Mouse (Mus musculus) lung, adult 2 months (tissue): ENCODE results near the gene Ksr2.

Experiments
- CTCF ChIP-seq: fragments of 200-500 bp; IDR thresholded peaks from 2 replicates; pipeline ENCODE4 v1.5.1; 2011; ENCODE audit warnings: mild to moderate bottlenecking, low read length, control low read depth; ENCODE audit not compliant: insufficient read depth
- POLR2A ChIP-seq: fragments of 200-500 bp; IDR thresholded peaks from 2 replicates; pipeline ENCODE4 v1.6.1; 2011; ENCODE audit warnings: low read depth, mild to moderate bottlenecking, control low read depth, low read length, borderline replicate concordance; ENCODE audit errors: extremely low read depth

GRCm38 (mm10) chr5:117712207-117712606 lies 298.4 kb downstream of the Ksr2 start:
- TF ChIP-seq CTCF: no peak
- TF ChIP-seq POLR2A: no peak
